Mouse (Mus musculus) midbrain, embryonic 16.5 days (tissue): ENCODE measurements at regions not wholly inside any gene's neighbourhood (a gene's known extent, or its start where the extent isn't known, plus 50 kb on each side); places are given as distances from the start of the nearest gene placed in this dataset.
A peak's percentile ranks its signal among the peaks of the same experiment; 100 is the strongest.

ENCODE experiments used
- ATAC-seq: fragments of 200-750 bp; cut with Nextera tagmentation; 2 replicates; pipeline ENCODE4 v1.8.0; 2017; ENCODE audit warnings: moderate TSS enrichment
- H3K27ac ChIP-seq: fragments of 300-500 bp; sonication (generic); 2 replicates; pipeline ENCODE4 v1.5.1; 2014; ENCODE audit warnings: mild to moderate bottlenecking, low read length, mixed read lengths
- H3K27me3 ChIP-seq: fragments of 300-500 bp; sonication (generic); 2 replicates; pipeline ENCODE4 v1.6.1; 2014; ENCODE audit warnings: low read depth, low read length, mixed read lengths; ENCODE audit not compliant: control insufficient read depth, insufficient read depth
- H3K36me3 ChIP-seq: fragments of 300-500 bp; sonication (generic); 2 replicates; pipeline ENCODE4 v1.6.1; 2014; ENCODE audit warnings: mild to moderate bottlenecking, low read length, moderate library complexity, mixed read lengths; ENCODE audit not compliant: control insufficient read depth, insufficient read depth
- H3K4me1 ChIP-seq: fragments of 300-500 bp; sonication (generic); 2 replicates; pipeline ENCODE4 v1.6.1; 2014; ENCODE audit warnings: mild to moderate bottlenecking, low read length, mixed read lengths; ENCODE audit not compliant: control insufficient read depth, insufficient read depth
- H3K4me2 ChIP-seq: fragments of 300-500 bp; sonication (generic); 2 replicates; pipeline ENCODE4 v1.6.1; 2014; ENCODE audit warnings: mild to moderate bottlenecking, low read length, mixed read lengths
- H3K4me3 ChIP-seq: fragments of 300-500 bp; sonication (generic); 2 replicates; pipeline ENCODE4 v1.5.1; 2014; ENCODE audit warnings: low read depth, mild to moderate bottlenecking, low read length, moderate library complexity, mixed read lengths
- H3K9ac ChIP-seq: fragments of 300-500 bp; sonication (generic); 2 replicates; pipeline ENCODE4 v1.6.1; 2014; ENCODE audit warnings: low read depth, low read length, mixed read lengths
- H3K9me3 ChIP-seq: fragments of 300-500 bp; sonication (generic); replicated peaks from 2 replicates; pipeline ENCODE4 v1.6.1; 2014; ENCODE audit warnings: mild to moderate bottlenecking, low read length, mixed read lengths; ENCODE audit not compliant: control insufficient read depth, poor library complexity, severe bottlenecking
- WGBS: fragments of 180-500 bp; shearing (Covaris S2); extraction: QIAGEN DNeasy Blood & Tissue Kit; methylation state at CpG from one replicate; pipeline ENCODE4 v1.1.7; 2014; 5-methylcytosine and 5-hydroxymethylcytosine counted together

GRCm38 (mm10) chr5:42270286-42271076, 202.7 kb downstream of the Gm16223 start:
- Histone ChIP-seq H3K27ac (no peak overlapping the region), H3K9me3 (no peaks in the 10 kb centered on the region), H3K4me2 (no peak overlapping the region), H3K9ac (no peak overlapping the region), H3K4me3 (no peak overlapping the region), H3K4me1 (no peaks in the 10 kb centered on the region), H3K36me3 (no peaks in the 10 kb centered on the region), H3K27me3 (no peaks in the 10 kb centered on the region)
- ATAC-seq, result peak; percentile 58; the same call in 1 of the 2 replicates
- 41% methylated on average over 3 of the region's 3 CpGs for WGBS

- Histone ChIP-seq H3K9ac (no peak overlapping the region), H3K36me3 (no peaks in the 10 kb centered on the region), H3K4me3 (no peak overlapping the region), H3K4me1 (no peaks in the 10 kb centered on the region), H3K9me3 (no peaks in the 10 kb centered on the region), H3K27me3 (no peaks in the 10 kb centered on the region), H3K4me2 (no peak overlapping the region), H3K27ac (no peak overlapping the region)
- 91% methylated on average over 4 of the region's 4 CpGs for WGBS
- ATAC-seq, result no peak
Observed at GRCm38 (mm10) chr5:42272001-42272400, 204.2 kb downstream of the Gm16223 start.

- Histone ChIP-seq H3K4me1 (peaks cover 2% of the 10 kb centered on the region; the same call in 1 of the 2 replicates), H3K36me3 (no peaks in the 10 kb centered on the region), H3K4me2 (no peak overlapping the region), H3K4me3 (no peak overlapping the region), H3K9ac (no peak overlapping the region), H3K27me3 (no peaks in the 10 kb centered on the region), H3K9me3 (no peaks in the 10 kb centered on the region), H3K27ac (no peak overlapping the region)
- 31% methylated on average over 4 of the region's 4 CpGs for WGBS
- ATAC-seq, result peak; percentile 54; the same call in 1 of the 2 replicates
Observed at GRCm38 (mm10) chr5:42278617-42279296, 211.0 kb downstream of the Gm16223 start.
